Mouse (Mus musculus): ENCODE data around the gene Iffo1. TPM values are rescaled to one million over a fixed set of nuclear protein-coding genes. Genes with fewer than 3 reads are reported as not detected.

The Iffo1 gene
- polyA plus RNA-seq, 1 experiment: 39.0 TPM

GRCm38 (mm10) chr6:125143904-125144303 lies 1.1 kb upstream of the Iffo1 start:
- peaks cover 11% of the 10 kb centered on the region; the same call in 1 of the 2 replicates for H3K4me1 ChIP-seq (ENCODE audit: control insufficient read depth, insufficient read depth, low read length)
- no peak overlapping the region for H3K4me3 ChIP-seq (replicated peaks; ENCODE audit: control insufficient read depth, low read depth, low read length)
- 94% methylated on average over 9 of the region's 9 CpGs for WGBS
- H3K27ac ChIP-seq (ENCODE audit: control insufficient read depth, insufficient read depth, low read depth, low read length, poor library complexity): no peak overlapping the region
- TF ChIP-seq CTCF (IDR thresholded peaks at IDR 0.05; ENCODE audit: control insufficient read depth, insufficient read depth, low read length): no peak
- TF ChIP-seq POLR2A (IDR thresholded peaks at IDR 0.05; ENCODE audit: borderline replicate concordance, control insufficient read depth, low read depth, low read length): no peak

- Histone ChIP-seq H3K4me1 (ENCODE audit: control insufficient read depth, insufficient read depth, low read length) (peaks cover 11% of the 10 kb centered on the region; the same call in 1 of the 2 replicates), H3K4me3 (replicated peaks; ENCODE audit: control insufficient read depth, low read depth, low read length) (peak overlapping the region; percentile 81), H3K27ac (ENCODE audit: control insufficient read depth, insufficient read depth, low read depth, low read length, poor library complexity) (peak overlapping the region; percentile 29)
- 1% methylated on average over 35 of the region's 35 CpGs for WGBS
- peak; percentile 11; the same call in 1 of the 2 replicates for TF ChIP-seq POLR2A (IDR thresholded peaks at IDR 0.05; ENCODE audit: borderline replicate concordance, control insufficient read depth, low read depth, low read length)
- TF ChIP-seq CTCF (IDR thresholded peaks at IDR 0.05; ENCODE audit: control insufficient read depth, insufficient read depth, low read length): no peak
Observed at GRCm38 (mm10) chr6:125145479-125145951, 474 bp downstream of the Iffo1 start.

- 40% methylated on average over 7 of the region's 7 CpGs for WGBS
- Histone ChIP-seq H3K27ac (ENCODE audit: control insufficient read depth, insufficient read depth, low read depth, low read length, poor library complexity) (no peak overlapping the region), H3K4me3 (replicated peaks; ENCODE audit: control insufficient read depth, low read depth, low read length) (no peak overlapping the region), H3K4me1 (ENCODE audit: control insufficient read depth, insufficient read depth, low read length) (peaks cover 11% of the 10 kb centered on the region; the same call in 1 of the 2 replicates)
- TF ChIP-seq POLR2A (IDR thresholded peaks at IDR 0.05; ENCODE audit: borderline replicate concordance, control insufficient read depth, low read depth, low read length): no peak
- no peak for TF ChIP-seq CTCF (IDR thresholded peaks at IDR 0.05; ENCODE audit: control insufficient read depth, insufficient read depth, low read length)
Observed at GRCm38 (mm10) chr6:125146148-125146547, 1.1 kb downstream of the Iffo1 start.

GRCm38 (mm10) chr6:125146797-125147196 lies 1.8 kb downstream of the Iffo1 start:
- peak overlapping the region; percentile 37; the same call in 1 of the 2 replicates for H3K27ac ChIP-seq (ENCODE audit: control insufficient read depth, insufficient read depth, low read depth, low read length, poor library complexity)
- WGBS: 39% methylated on average over 4 of the region's 4 CpGs
- peaks cover 11% of the 10 kb centered on the region; the same call in 1 of the 2 replicates for H3K4me1 ChIP-seq (ENCODE audit: control insufficient read depth, insufficient read depth, low read length)
- peak overlapping the region; percentile 18 for H3K4me3 ChIP-seq (replicated peaks; ENCODE audit: control insufficient read depth, low read depth, low read length)
- TF ChIP-seq POLR2A (IDR thresholded peaks at IDR 0.05; ENCODE audit: borderline replicate concordance, control insufficient read depth, low read depth, low read length) (no peak), CTCF (IDR thresholded peaks at IDR 0.05; ENCODE audit: control insufficient read depth, insufficient read depth, low read length) (no peak)

- no peak overlapping the region for H3K4me3 ChIP-seq (replicated peaks; ENCODE audit: control insufficient read depth, low read depth, low read length)
- 82% methylated on average over 10 of the region's 10 CpGs for WGBS
- peaks cover 11% of the 10 kb centered on the region; the same call in 1 of the 2 replicates for H3K4me1 ChIP-seq (ENCODE audit: control insufficient read depth, insufficient read depth, low read length)
- no peak overlapping the region for H3K27ac ChIP-seq (ENCODE audit: control insufficient read depth, insufficient read depth, low read depth, low read length, poor library complexity)
- TF ChIP-seq CTCF (IDR thresholded peaks at IDR 0.05; ENCODE audit: control insufficient read depth, insufficient read depth, low read length) (no peak), POLR2A (IDR thresholded peaks at IDR 0.05; ENCODE audit: borderline replicate concordance, control insufficient read depth, low read depth, low read length) (no peak)
Observed at GRCm38 (mm10) chr6:125147329-125147728, 2.3 kb downstream of the Iffo1 start.

GRCm38 (mm10) chr6:125148251-125148925 lies 3.3 kb downstream of the Iffo1 start:
- WGBS: 35% methylated on average over 18 of the region's 18 CpGs
- peaks cover 11% of the 10 kb centered on the region; the same call in 1 of the 2 replicates for H3K4me1 ChIP-seq (ENCODE audit: control insufficient read depth, insufficient read depth, low read length)
- peak overlapping the region; percentile 13 for H3K27ac ChIP-seq (ENCODE audit: control insufficient read depth, insufficient read depth, low read depth, low read length, poor library complexity)
- no peak for TF ChIP-seq CTCF (IDR thresholded peaks at IDR 0.05; ENCODE audit: control insufficient read depth, insufficient read depth, low read length)
- peak; percentile 22; the same call in 1 of the 2 replicates for TF ChIP-seq POLR2A (IDR thresholded peaks at IDR 0.05; ENCODE audit: borderline replicate concordance, control insufficient read depth, low read depth, low read length)
- no peak overlapping the region for H3K4me3 ChIP-seq (replicated peaks; ENCODE audit: control insufficient read depth, low read depth, low read length)

GRCm38 (mm10) chr6:125148926-125149568 lies 4.0 kb downstream of the Iffo1 start:
- Histone ChIP-seq H3K27ac (ENCODE audit: control insufficient read depth, insufficient read depth, low read depth, low read length, poor library complexity) (peak overlapping the region; percentile 44), H3K4me3 (replicated peaks; ENCODE audit: control insufficient read depth, low read depth, low read length) (no peak overlapping the region), H3K4me1 (ENCODE audit: control insufficient read depth, insufficient read depth, low read length) (peaks cover 11% of the 10 kb centered on the region; the same call in 1 of the 2 replicates)
- 36% methylated on average over 16 of the region's 16 CpGs for WGBS
- TF ChIP-seq POLR2A (IDR thresholded peaks at IDR 0.05; ENCODE audit: borderline replicate concordance, control insufficient read depth, low read depth, low read length) (peak; percentile 25; the same call in 1 of the 2 replicates), CTCF (IDR thresholded peaks at IDR 0.05; ENCODE audit: control insufficient read depth, insufficient read depth, low read length) (no peak)

- peak overlapping the region; percentile 44; the same call in 1 of the 2 replicates for H3K27ac ChIP-seq (ENCODE audit: control insufficient read depth, insufficient read depth, low read depth, low read length, poor library complexity)
- peaks cover 11% of the 10 kb centered on the region; the same call in 1 of the 2 replicates for H3K4me1 ChIP-seq (ENCODE audit: control insufficient read depth, insufficient read depth, low read length)
- TF ChIP-seq CTCF (IDR thresholded peaks at IDR 0.05; ENCODE audit: control insufficient read depth, insufficient read depth, low read length): no peak
- TF ChIP-seq POLR2A (IDR thresholded peaks at IDR 0.05; ENCODE audit: borderline replicate concordance, control insufficient read depth, low read depth, low read length): no peak
- 66% methylated on average over 7 of the region's 7 CpGs for WGBS
- H3K4me3 ChIP-seq (replicated peaks; ENCODE audit: control insufficient read depth, low read depth, low read length): no peak overlapping the region
Observed at GRCm38 (mm10) chr6:125149569-125149950, 4.5 kb downstream of the Iffo1 start.

All from bone marrow, adult 2 months (tissue).